Mouse (Mus musculus): ENCODE data around the gene Gm49673. TPM values are rescaled to one million over a fixed set of nuclear protein-coding genes. Genes with fewer than 3 reads are reported as not detected.
"Not testable (repeated sequence)": the region's sequence is repeated elsewhere in the genome, so short reads cannot be mapped to it uniquely, and the experiment has no call there.

Gene Gm49673
- polyA plus RNA-seq, 1 experiment: not detected

GRCm38 (mm10) chr17:8055919-8056589, 91.5 kb downstream of the Gm49673 start:
- 69% methylated on average over 6 of the region's 6 CpGs for WGBS
- not testable (repeated sequence) for DNase-seq (ENCODE audit: low read depth, low spot score)

- 17% methylated on average over 3 of the region's 3 CpGs for WGBS
- not testable (repeated sequence) for DNase-seq (ENCODE audit: low read depth, low spot score)
These were observed 96.3 kb downstream of the Gm49673 start for GRCm38 (mm10) chr17:8051247-8051646.

GRCm38 (mm10) chr17:8050218-8050617, 97.4 kb downstream of the Gm49673 start:
- DNase-seq (ENCODE audit: low read depth, low spot score): not testable (repeated sequence)
- 87% methylated on average over 5 of the region's 6 CpGs for WGBS

GRCm38 (mm10) chr17:8046178-8046577, 101.4 kb downstream of the Gm49673 start:
- WGBS: 0% methylated on average over 2 of the region's 5 CpGs
- DNase-seq (ENCODE audit: low read depth, low spot score): not testable (repeated sequence)

GRCm38 (mm10) chr17:8041197-8041596, 106.4 kb downstream of the Gm49673 start:
- DNase-seq (ENCODE audit: low read depth, low spot score): not testable (repeated sequence)
- no CpG with 5 or more reads among the region's 5 CpGs for WGBS

GRCm38 (mm10) chr17:8039916-8040635, 107.5 kb downstream of the Gm49673 start:
- DNase-seq (ENCODE audit: low read depth, low spot score): not testable (repeated sequence)
- WGBS: no CpG with 5 or more reads among the region's 12 CpGs

GRCm38 (mm10) chr17:8036976-8037375, 110.6 kb downstream of the Gm49673 start:
- not testable (repeated sequence) for DNase-seq (ENCODE audit: low read depth, low spot score)
- WGBS: 69% methylated on average over 4 of the region's 6 CpGs

Other genes starting within 250 kb of the Gm49673 start
- gene Tagap, start 221.8 kb downstream of the Gm49673 start, polyA plus RNA-seq (2012; rRNA removed): 2.3 and 3.1 TPM in 2 replicates
- 57.7 and 71.7 TPM in 2 replicates for gene Rsph3a, start 202.2 kb downstream of the Gm49673 start, polyA plus RNA-seq (2012; rRNA removed)
- gene Rnaset2a, start 309 bp upstream of the Gm49673 start, polyA plus RNA-seq (2012; rRNA removed): 39.2 and 62.1 TPM in 2 replicates
- 2.6 TPM in 2 replicates for gene Fgfr1op, start 17.7 kb upstream of the Gm49673 start, polyA plus RNA-seq (2012; rRNA removed)
- gene Ccr6, start 88.3 kb upstream of the Gm49673 start, polyA plus RNA-seq (2012; rRNA removed): 7.1 and 7.8 TPM in 2 replicates
- 155 and 174 TPM in 2 replicates for gene Mpc1, start 135.1 kb upstream of the Gm49673 start, polyA plus RNA-seq (2012; rRNA removed)
- gene Sft2d1, start 163.3 kb upstream of the Gm49673 start, polyA plus RNA-seq (2012; rRNA removed): 84.2 and 105 TPM in 2 replicates
- 0.15 and 0.16 TPM in 2 replicates for gene Prr18, start 189.7 kb upstream of the Gm49673 start, polyA plus RNA-seq (2012; rRNA removed)
- gene T2, start 208.2 kb upstream of the Gm49673 start, polyA plus RNA-seq (2012; rRNA removed): 0.14 and 0.17 TPM in 2 replicates

All from large intestine, adult 2 months (tissue).